Mouse (Mus musculus) right cerebral cortex, adult 2 months (tissue): ENCODE measurements around the gene 1700028P14Rik.
"Not testable (repeated sequence)": the region's sequence is repeated elsewhere in the genome, so short reads cannot be mapped to it uniquely, and the experiment has no call there.

ENCODE experiments used
- DNase-seq, 2 experiments: peaks; one replicate each; pipeline ENCODE4 v3.0.0; 2021 to 2022; ENCODE audit warnings: low spot score in 2 of 2

Gene 1700028P14Rik

DNA sequence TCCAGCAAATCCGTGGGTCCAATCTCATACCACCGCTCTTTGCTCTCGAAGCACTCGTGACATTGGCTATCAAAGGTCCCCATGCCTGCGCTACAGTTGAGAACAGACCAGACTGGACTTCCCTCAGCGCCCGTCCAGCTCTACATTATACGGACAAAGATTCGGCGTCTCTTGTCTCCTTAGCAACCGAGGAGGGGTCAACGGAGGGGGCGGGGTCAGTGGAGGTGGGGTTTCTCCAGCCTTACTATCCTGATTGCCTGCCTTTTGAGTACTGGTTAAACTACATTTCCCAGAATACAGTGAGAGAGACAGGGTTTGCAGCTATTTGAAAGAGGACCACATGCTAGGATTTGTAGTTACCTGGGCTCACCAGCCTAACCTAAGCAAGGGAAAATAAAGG lies at the start of gene 1700028P14Rik:
Gene 1700028P14Rik (minus strand): TSS at position 169 of the 400 bp plus-strand sequence.
- DNase-seq: peak; percentile 19 to 32

GRCm38 (mm10) chr19:23699131-23699530 lies 46.5 kb upstream of the 1700028P14Rik start:
- no peak for DNase-seq

DNA sequence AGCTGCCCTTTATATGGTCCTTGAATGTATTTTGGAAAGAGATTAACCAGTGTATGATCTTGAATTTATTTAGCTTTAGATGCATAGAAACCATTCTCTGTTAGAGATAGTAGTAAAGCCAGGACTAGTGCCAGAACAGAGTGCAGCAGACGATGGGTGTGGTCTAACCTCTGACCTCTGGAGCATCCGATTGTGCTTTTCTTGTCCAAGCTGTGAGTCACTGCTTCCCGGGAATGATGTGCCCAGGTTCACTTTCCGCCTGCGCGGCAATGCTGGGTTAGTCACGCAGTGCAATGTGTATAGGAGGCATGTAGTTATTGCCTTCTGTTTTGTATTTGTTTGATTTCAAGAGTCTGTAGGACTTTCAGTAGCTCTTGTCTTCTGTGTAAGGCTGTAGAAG lies 45.8 kb upstream of the 1700028P14Rik start:
- no peak for DNase-seq

DNA sequence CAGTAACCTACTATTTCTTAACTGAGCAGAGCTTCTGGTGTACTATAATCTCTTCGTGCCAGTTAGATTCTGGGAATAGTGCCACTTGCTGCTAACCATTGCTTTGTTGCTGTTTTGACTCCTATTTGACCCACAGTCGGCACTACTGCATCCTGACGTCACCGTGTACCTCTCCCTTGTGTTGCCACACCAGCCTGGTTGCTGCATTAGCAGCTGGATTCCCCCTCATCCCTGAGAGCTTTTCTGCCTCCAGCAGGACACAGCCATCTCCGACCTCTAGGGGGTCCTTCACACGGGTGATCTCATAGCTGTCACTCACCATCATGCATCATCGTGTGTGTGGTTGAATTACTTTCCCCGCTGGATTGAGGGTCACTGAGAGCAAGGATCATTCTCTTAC lies 45.2 kb upstream of the 1700028P14Rik start:
- DNase-seq: no peak

DNA sequence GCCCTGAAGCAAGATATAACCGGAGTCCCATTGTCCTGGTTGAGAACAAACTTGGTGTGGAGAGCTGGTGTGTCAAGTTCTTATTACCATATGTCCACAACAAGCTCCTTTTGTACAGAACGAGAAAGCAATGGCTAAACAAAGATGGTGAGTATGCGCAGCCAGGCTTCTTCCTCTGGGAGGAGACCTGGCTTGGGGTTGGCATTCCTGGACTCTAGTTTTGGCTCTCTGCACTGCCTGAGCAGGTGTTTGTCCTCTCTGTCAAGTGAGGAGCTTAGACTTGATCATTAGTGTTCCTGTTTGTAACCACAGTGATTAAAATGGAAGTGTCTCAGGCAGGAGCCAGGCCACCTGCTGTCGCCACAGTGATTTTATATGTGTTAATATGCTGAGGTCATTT lies 41.7 kb upstream of the 1700028P14Rik start:
- DNase-seq: no peak

- DNase-seq: no peak
Measured at GRCm38 (mm10) chr19:23688421-23688946, 35.9 kb upstream of the 1700028P14Rik start.

DNA sequence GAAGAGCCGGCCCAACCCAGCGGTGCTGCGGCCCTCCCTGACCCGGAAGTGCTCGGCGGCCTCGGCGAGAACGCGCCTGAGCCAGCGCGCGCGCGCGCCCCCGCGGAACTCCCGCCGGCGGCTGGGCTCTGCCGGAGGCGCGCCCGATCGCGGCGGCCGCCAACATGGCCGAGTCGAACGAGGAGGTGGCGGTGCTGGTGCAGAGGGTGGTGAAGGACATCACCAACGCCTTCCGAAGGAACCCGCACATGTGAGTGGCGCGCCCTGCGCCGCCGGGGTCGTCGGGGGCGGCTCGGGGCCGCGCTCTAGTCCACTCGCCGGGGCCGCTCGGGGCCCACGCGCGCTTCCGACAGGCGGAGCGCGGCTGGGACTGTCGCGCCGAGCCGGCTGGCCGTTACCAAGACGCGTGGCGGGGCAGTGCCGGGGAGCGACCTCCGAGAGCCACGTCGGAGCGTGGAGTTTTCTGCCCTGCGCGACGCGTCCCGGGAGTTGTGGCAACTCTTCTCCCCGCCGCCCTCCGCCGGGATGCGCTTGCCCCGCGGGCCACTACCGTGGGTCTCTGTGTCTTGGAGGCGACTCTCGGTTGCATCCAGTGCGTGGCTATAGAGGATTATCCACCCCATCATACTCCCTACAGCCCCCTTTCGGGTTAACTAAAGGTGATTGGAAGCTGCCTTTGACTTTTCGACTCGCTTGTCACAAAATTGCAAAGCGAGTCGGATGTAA lies 34.8 kb upstream of the 1700028P14Rik start, which contains the start of gene Ptar1:
Gene Ptar1 (plus strand): TSS at position 134 of the 726 bp plus-strand sequence.
- DNase-seq: peak; percentile 82 to 86

- DNase-seq: no peak
Measured at GRCm38 (mm10) chr19:23686962-23687295, 34.3 kb upstream of the 1700028P14Rik start.

DNA sequence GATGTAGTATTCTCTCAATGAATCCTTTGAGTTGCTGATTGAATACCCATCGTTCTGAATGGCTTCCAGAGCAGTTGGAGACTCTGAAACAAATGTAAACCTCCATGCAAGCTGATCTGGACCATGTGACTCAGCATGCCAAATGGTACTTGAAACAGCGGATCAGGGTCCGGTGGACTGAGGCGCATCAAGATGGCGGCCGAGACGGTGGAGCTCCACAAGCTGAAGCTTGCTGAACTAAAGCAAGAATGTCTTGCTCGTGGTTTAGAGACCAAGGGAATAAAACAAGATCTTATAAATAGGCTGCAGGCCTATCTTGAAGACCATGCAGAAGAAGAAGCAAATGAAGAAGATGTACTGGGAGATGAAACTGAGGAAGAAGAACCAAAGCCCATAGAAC lies 23.0 kb upstream of the 1700028P14Rik start:
- DNase-seq: not testable (repeated sequence)

GRCm38 (mm10) chr19:23673021-23673420 lies 20.4 kb upstream of the 1700028P14Rik start:
- DNase-seq: no peak

DNA sequence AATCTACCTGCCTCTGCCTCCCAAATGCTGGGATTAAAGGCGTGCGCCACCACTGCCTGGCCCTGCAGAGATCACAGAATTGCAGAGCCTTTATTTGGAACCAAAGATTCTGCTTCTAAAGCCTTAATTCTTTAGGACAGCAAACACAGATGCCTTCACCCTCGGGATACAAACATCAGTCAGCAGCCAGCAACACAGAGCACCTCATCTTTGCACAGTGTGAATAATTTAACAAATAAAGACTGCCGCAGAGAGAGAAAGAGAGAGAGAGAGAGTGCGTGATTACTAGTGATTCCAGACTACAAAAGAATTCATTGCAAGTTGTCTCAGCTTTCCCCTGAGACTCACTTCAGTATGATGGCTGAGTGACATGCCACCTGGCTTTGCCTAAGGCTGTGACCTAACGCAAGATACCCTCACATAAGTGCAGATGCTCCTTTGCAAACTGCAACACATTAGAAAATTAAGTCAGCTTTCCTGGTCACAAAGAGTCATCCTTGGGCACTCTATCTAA lies 15.6 kb upstream of the 1700028P14Rik start:
- no peak for DNase-seq

GRCm38 (mm10) chr19:23664083-23664482 lies 11.5 kb upstream of the 1700028P14Rik start:
- no peak for DNase-seq

GRCm38 (mm10) chr19:23658350-23658749 lies 5.7 kb upstream of the 1700028P14Rik start:
- DNase-seq: no peak

GRCm38 (mm10) chr19:23657261-23657932 lies 4.8 kb upstream of the 1700028P14Rik start:
- no peak for DNase-seq

- DNase-seq: no peak
Measured at GRCm38 (mm10) chr19:23653154-23653553, 542 bp upstream of the 1700028P14Rik start.

DNA sequence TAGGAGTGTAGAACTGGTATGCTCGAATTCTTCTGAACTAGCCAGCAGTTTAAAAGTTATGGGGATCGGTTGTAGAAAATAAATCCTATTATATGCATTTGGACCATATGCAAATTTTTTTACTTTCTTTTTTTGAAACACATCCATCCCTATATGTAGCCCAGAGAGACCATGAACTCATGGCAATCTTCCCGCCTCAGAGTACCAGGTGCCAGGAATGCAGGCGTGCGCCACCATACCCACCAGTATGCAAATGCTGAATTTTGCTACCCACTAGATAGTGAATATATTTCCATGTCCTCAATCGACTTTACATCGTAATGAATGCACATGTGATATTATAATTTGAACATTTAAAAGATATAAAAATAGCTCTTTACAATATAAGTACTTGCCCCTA lies 5.3 kb downstream of the 1700028P14Rik start:
- DNase-seq: peak in 1 of 2 experiments; percentile 10

- peak; percentile 31 to 35 for DNase-seq
Measured at GRCm38 (mm10) chr19:23645347-23645746, 7.3 kb downstream of the 1700028P14Rik start.

- no peak for DNase-seq
Measured at GRCm38 (mm10) chr19:23643819-23644218, 8.8 kb downstream of the 1700028P14Rik start.

- no peak for DNase-seq
Measured at GRCm38 (mm10) chr19:23636786-23637185, 15.8 kb downstream of the 1700028P14Rik start.

- no peak for DNase-seq
Measured at GRCm38 (mm10) chr19:23631611-23632492, 20.8 kb downstream of the 1700028P14Rik start.

DNA sequence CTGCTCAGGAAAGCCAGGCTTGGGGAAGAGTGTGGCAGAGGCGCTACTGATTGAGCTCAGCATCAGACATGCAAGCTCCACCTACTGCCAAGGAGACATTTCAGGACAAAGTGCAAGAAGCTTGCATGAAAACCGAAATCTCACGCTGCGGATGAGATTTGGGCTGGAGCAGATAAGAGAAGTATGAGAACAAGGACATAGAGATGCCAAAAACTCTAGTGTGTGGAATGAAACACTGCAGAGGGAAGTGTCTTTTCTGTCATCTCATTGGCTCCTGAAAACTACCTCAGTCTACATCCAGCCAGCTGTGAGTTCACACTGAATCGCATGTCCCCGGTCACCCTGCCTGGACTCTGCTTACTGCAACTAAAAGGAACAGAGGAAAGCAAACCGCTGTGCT lies 38.3 kb downstream of the 1700028P14Rik start:
- DNase-seq: no peak

GRCm38 (mm10) chr19:23609724-23610123 lies 42.9 kb downstream of the 1700028P14Rik start:
- no peak for DNase-seq
